Mouse (Mus musculus) layer of hippocampus, adult 6 months (tissue): Measurements from ENCODE around the gene Ube2z. TPM values are rescaled to one million over a fixed set of nuclear protein-coding genes. Genes with fewer than 3 reads are reported as not detected.

Experiments used
- long read RNA-seq, 2 experiments: library from polyadenylated mRNA; unstranded; transcript quantifications; one replicate each; pipeline ENCODE4 v2.0.0; 2019 to 2020
- polyA plus RNA-seq: library from polyadenylated mRNA; unstranded; fragments of <200 nt; fragmentation: Nextera tagmentation; gene quantifications from 2 replicates; pipeline ENCODE4 v1.2.3, GENCODE M21; 2021

The Ube2z gene
- 6.6 and 6.9 TPM in 2 replicates for polyA plus RNA-seq
- long read RNA-seq, experiment 1, partial matches to known transcripts = 5 of 33 reads
- long read RNA-seq, experiment 1, other reads (novel, unspliced or antisense) = 26 of 33 reads
- long read RNA-seq, experiment 2, transcript Ube2z-201 (7 exons, 3,997 nt) = major isoform, 39 of 72 reads
- long read RNA-seq, experiment 2, partial matches to known transcripts = 9 of 72 reads
- long read RNA-seq, experiment 2, other reads (novel, unspliced or antisense) = 24 of 72 reads

DNA sequence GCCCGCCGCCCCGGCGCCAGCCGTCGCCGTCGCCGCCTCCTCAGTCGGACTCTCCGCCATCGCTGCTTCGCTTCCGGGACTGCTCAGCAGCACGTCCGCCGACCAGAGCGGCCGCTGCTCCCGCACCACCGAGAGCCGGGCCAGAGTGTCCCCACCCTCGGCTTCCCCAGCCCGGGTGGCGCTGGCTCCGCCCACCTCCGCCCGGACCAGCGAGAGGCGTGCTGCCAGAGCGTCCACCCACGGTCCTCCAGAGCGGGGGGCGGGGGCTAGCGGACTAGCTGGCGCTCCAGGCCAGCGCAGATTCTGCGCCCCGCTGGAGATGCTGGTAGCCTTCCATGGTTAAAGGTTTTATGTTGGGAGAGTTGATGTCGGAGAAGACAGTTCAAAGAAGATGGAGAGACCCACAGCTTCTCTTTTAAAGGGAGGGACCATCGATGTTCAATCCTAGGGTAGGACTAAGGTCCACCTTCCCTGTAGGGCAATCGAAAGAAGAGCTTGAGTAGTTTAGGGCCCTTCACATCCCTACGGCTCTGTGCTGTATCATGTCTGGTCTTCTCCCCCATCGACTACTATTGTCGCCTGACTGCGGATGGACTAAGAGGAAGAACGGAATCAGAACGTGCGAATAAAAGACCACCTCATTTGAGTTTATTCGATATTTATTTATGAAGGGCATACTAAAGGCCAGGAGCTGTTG lies at the start of gene Ube2z:
Ube2z (minus strand) TSS at position 174 of the 697 bp plus-strand sequence.

DNA sequence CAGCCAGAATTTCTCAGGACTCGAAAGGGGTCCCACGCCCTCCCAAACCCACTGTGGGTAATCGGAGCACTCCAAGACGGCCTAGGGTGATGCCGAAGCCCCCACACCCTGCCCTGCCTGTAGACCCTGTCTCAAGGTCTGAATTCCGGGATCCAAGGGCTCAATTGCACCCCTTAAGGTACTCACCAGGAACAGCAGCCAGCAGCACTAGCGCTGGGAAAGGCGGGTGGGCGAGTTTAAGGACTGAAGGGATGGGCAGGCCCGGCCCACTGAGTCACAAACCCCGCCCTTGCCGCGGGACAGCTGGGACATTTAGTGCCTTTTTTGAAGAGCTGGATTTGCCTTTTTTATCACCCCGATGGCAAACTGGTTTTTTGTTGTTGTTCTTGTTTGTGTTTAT lies 46.6 kb upstream of the Ube2z start, which contains the start of gene Calcoco2:
Calcoco2 (minus strand) TSS at position 214 of the 400 bp plus-strand sequence.

DNA sequence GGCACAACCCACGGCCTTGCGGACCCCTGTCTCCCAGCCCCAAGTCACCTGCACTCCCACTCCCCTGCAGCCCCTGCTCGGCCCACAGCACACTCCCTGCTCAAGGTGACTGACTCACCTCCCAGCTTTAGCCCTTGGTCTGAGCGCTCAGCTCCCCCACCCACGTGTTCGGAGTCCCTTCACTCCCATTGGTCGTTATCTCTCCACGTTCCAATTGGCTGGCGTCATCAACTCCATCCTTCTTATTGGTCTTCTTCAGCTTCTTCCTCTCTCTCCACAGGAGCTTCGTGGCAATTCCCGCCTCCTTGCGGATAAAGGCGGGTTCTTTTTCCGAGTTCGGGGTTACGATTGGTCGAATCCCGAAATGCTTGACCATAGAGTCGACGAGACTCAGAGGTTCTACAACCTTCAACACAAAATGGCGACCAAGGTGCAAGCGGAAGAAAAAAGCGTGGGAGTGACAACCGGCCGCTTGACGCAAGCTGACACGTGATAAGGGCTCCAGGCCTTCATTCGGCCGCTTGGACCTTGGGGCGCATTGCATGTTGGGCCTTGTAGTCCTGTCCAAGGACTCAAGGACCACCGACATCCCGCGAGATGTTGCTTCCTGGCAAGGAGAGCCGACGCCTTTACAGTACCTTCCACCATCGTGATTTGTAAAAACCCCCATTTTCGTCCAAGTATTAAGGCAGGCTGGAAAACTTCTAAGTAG lies 10.5 kb upstream of the Ube2z start, which contains the start of gene Atp5g1:
Atp5g1 (minus strand) TSS at position 162 of the 712 bp plus-strand sequence.

DNA sequence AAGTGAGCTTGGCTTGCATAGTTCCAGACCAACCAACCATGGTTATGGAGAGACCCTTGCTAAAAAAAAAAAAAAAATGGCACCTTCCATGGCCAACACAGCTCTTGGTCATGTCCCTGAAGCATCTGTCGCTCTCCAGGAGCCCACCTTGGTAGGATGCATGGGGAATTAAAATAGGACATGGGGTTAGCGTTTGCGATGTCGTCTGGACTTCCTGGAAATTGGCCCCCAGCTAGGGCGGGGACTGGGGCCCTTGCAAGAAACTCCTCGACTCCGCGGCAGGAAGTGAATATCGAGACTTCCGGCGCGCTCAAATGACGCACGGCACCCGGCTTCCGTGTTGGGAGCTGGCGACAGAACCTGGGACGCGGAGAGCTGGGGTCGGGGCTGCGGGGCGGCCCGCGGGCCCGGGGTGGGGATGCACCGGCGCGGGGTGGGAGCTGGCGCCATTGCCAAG lies 30.6 kb downstream of the Ube2z start, which contains the start of gene Snf8:
Snf8 (plus strand) TSS at position 290 of the 457 bp plus-strand sequence.

DNA sequence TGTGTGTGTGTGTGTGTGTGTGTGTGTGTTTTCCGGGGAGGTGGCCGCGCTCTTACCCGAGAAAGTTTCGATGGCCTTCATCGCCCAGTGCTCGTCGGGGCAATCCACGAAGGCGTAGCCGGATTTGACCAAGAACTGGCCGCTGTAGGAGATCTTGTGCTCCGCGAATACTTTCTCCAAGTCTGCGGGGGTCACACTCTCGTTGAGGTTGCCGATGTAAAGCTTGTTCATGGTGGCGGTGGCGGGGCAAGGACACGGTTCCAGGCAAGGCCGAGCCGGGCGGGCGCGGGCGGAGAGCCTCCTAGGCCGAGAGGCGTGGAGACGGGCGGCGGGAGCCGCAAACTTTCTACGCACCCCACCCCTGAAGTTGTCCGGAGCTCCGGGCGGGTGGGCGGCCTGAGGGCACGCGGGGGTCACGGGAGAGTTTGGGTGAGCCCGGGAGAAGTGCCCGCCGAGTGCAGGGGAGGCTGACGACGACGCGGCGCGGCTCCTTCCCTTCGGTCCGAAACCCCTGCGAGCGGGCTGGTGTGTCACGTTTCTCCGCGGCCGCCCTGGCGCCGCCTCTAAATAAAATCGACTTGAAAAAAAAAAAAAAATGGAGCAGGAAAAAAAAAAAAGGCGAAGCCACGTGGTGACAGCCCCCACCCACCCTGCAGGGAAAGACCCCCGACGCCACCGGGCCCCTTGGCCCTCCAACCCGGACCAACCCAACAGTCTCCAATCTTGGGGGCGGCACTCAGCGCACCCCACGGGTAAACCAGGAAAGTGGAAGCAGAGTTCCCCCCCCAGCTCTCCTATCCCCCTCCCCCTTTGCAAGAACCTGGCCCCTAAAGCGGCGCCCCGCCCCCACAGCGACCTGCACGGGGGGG lies 59.6 kb downstream of the Ube2z start, which contains the start of gene Igf2bp1:
Igf2bp1 (minus strand) TSS at position 538 of the 869 bp plus-strand sequence.

Other genes with a start within 250 kb of the Ube2z start
- gene Phospho1, start 240.9 kb downstream of the Ube2z start, polyA plus RNA-seq = 12.1 and 21.1 TPM in 2 replicates
- gene Gngt2, start 228.2 kb downstream of the Ube2z start, polyA plus RNA-seq = 13.5 and 15.1 TPM in 2 replicates
- 3.7 and 4.5 TPM in 2 replicates for gene Abi3, start 222.9 kb downstream of the Ube2z start, polyA plus RNA-seq
- gene B4galnt2, start 150.5 kb downstream of the Ube2z start, polyA plus RNA-seq = not detected in 2 replicates
- gene Igf2bp1, start 59.4 kb downstream of the Ube2z start, polyA plus RNA-seq = not detected in 2 replicates
- not detected in 2 replicates for gene Gip, start 40.8 kb downstream of the Ube2z start, polyA plus RNA-seq
- gene Snf8, start 30.5 kb downstream of the Ube2z start, polyA plus RNA-seq = 25.0 and 26.8 TPM in 2 replicates
- 1,392 and 1,732 TPM in 2 replicates for gene Atp5g1, start 10.3 kb upstream of the Ube2z start, polyA plus RNA-seq
- 0.09 and 0.21 TPM in 2 replicates for gene Calcoco2, start 46.6 kb upstream of the Ube2z start, polyA plus RNA-seq
- 0.06 and 0.10 TPM in 2 replicates for gene Ttll6, start 68.4 kb upstream of the Ube2z start, polyA plus RNA-seq
- not detected in 2 replicates for gene Hoxb13, start 128.9 kb upstream of the Ube2z start, polyA plus RNA-seq
- not detected in 2 replicates for gene Hoxb9, start 206.1 kb upstream of the Ube2z start, polyA plus RNA-seq
- not detected in 2 replicates for gene Hoxb8, start 216.5 kb upstream of the Ube2z start, polyA plus RNA-seq
- gene Hoxb7, start 221.2 kb upstream of the Ube2z start, polyA plus RNA-seq = not detected in 2 replicates
- gene Hoxb6, start 227.1 kb upstream of the Ube2z start, polyA plus RNA-seq = not detected in 2 replicates
- gene Hoxb5, start 237.9 kb upstream of the Ube2z start, polyA plus RNA-seq = not detected in 2 replicates